Mouse (Mus musculus) testis, adult 10 weeks (tissue): ENCODE measurements around the gene Nr4a3. TPM values are rescaled to one million over a fixed set of nuclear protein-coding genes. Genes with fewer than 3 reads are reported as not detected.

Experiments
- polyA plus RNA-seq: library from polyadenylated mRNA; stranded (reverse); fragments of 350-450 nt; fragmentation: Illumina TruSeq; extraction: RNeasy Lipid Tissue Mini Kit (QIAGEN cat#74804); gene quantifications from one replicate; pipeline ENCODE4 v1.2.3, GENCODE M21; 2014; ENCODE audit warnings: low read depth, low replicate concordance

Gene Nr4a3
- polyA plus RNA-seq, result 1.1 TPM

DNA sequence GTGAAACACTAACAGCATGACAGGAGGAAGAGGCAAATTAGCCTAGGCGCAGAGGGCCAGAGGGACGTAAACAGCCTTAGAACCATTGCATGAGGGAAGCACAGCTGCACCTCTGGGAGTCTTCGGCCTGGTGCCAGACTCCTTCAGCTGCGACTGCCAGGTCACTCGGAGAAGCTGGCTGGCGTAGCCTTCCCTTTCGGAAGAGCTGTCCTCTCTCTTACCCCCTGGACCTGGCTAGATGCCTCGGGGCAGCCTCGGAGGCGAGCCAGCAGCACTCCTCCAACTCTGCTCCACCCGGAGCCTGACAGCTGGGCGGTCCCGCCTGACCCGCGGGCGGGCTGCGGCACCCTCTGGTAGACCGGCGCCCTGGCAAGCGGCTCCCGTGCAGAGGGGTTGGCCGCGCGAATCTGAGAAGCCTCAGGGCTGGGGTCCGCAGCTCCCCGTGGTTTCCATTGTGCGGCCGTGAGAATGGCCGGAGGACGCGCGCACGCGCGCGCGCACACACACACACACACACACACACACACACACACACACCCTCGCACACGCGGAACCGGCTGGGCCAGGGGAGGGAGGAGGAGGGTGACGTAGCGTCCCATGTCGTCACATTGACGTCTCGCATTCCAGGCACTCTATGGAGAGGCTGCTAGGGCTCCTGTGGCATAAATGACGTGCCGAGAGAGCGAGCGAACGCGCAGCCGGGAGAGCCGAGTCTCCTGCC is at the start of gene Nr4a3:
TSS of gene Nr4a3 (plus strand) at position 663 of the 721 bp plus-strand sequence.

DNA sequence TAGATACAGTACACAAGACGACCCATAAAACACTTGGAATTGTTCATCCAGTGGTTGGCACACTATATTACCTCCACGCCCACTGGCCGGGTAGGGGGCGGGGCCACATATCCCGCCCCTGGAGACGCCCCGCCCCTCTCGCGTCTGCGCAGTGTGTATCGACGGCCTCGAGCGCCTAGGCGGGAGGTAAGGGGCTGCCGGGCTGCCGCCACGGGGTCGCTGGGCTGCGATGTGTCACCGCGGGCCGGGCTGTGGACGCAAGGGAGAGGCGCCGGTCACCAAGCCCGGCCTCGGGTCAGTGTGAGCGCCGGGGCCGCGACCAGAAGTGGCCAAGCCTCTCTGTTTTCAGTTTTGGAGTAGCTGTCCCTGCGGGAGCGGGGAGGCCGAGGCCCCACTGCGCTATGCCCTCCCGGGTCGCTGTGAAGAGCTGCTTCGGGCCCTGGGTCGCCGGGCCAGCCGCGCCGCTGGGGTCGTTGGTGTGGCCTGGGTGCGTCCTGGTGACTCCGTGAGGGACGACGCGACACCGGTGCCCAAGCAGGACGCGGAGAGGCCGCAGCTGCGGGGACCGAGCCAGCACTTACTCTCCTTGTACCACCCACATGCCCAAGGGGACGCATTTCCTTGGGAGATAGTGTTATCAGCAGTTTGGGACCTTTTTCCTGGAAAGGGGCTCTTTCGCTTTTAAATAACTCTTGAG is 80.0 kb downstream of the Nr4a3 start, which contains the start of gene Stx17:
TSS of gene Stx17 (plus strand) at position 143 of the 697 bp plus-strand sequence.

Other genes starting within 250 kb of the Nr4a3 start
- 49.7 TPM for gene Stx17, start 79.8 kb downstream of the Nr4a3 start, polyA plus RNA-seq
- gene Erp44, start 234.4 kb downstream of the Nr4a3 start, polyA plus RNA-seq, result 94.3 TPM
- gene Invs, start 234.6 kb downstream of the Nr4a3 start, polyA plus RNA-seq, result 3.5 TPM